Mouse (Mus musculus) skeletal muscle tissue, postnatal 0 days (tissue): Measurements from ENCODE around the gene Gm3676. TPM values are rescaled to one million over a fixed set of nuclear protein-coding genes. Genes with fewer than 3 reads are reported as not detected.

Experiments used
- polyA plus RNA-seq: library from polyadenylated mRNA; unstranded; fragments of >200 nt; fragmentation: Nextera tagmentation; extraction: Ambion mirVana; gene quantifications from 2 replicates; pipeline ENCODE4 v1.2.1, GENCODE M21; 2015

Gm3676 gene
- polyA plus RNA-seq = not detected in 2 replicates

GRCm38 (mm10) chr14:41646387-41646786 lies at the start of gene Gm3676:
Gene Gm3676 (minus strand): TSS chr14:41646487.

GRCm38 (mm10) chr14:41624512-41624911 lies 21.8 kb downstream of the Gm3676 start, which contains the start of gene Gm3072:
Gene Gm3072 (minus strand): TSS chr14:41624612.

Other genes with a start within 250 kb of the Gm3676 start
- not detected in 2 replicates for gene Gm6482, start 238.2 kb downstream of the Gm3676 start, polyA plus RNA-seq
- not detected in 2 replicates for gene Gm7954, start 193.0 kb downstream of the Gm3676 start, polyA plus RNA-seq
- gene Gm3486, start 157.0 kb downstream of the Gm3676 start, polyA plus RNA-seq = not detected in 2 replicates
- not detected in 2 replicates for gene Gm7970, start 90.9 kb downstream of the Gm3676 start, polyA plus RNA-seq
- gene 1700049E17Rik2, start 73.3 kb downstream of the Gm3676 start, polyA plus RNA-seq = not detected in 2 replicates
- gene Gm3072, start 21.9 kb downstream of the Gm3676 start, polyA plus RNA-seq = not detected in 2 replicates
- not detected in 2 replicates for gene Gm8068, start 55.4 kb upstream of the Gm3676 start, polyA plus RNA-seq
- gene Gm7929, start 104.1 kb upstream of the Gm3676 start, polyA plus RNA-seq = not detected in 2 replicates
- not detected in 2 replicates for gene Gm47189, start 126.0 kb upstream of the Gm3676 start, polyA plus RNA-seq